Mouse (Mus musculus): ENCODE data around the gene Kif26a. TPM values are rescaled to one million over a fixed set of nuclear protein-coding genes. Genes with fewer than 3 reads are reported as not detected.

Gene Kif26a
- polyA plus RNA-seq, 1 experiment from 2014 or later = 5.1 TPM

DNA sequence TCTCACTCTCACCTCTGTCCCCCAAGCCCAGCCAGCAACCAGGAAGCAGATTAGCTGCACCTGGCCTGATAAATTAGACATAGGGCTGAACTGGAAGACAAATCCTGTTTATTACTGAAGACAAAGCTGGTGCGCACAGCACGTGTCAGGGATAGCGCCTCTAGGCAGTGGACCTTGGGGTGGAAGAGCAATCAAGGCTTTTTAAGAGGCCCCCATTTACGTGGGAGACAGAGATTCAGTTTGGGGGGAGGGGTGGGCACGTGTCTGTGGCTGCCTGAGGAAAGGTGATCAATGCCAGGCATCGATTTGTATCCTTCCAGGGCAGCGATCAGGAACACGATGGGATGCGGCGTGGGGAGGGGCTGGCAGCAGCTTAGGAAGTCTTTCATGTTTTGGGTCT is 83.1 kb downstream of the Kif26a start:
- Histone ChIP-seq H3K4me1 (peaks cover 23% of the 10 kb centered on the region), H3K4me3 (no peak overlapping the region)
- 64% methylated on average over 10 of the region's 10 CpGs for WGBS

DNA sequence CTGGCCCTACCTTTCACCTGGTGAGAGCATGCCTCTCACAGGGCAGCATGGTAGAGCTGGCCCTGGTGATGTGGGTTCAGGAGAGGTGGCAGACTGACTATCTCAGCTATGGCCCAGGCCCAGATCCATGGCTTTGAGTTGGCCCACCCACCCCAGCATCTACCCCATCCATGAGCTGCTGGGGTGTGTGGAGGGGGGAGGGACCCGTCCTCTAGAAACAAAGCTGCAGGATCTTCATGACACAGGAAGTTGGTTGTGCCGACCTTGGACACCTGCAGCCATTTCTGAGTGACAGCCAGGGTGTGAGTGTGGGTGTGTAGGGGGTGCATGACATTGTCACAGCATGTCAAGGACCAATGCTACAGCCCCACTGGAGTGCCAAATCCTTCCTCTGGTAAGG is 84.2 kb downstream of the Kif26a start:
- peaks cover 22% of the 10 kb centered on the region for H3K4me1 ChIP-seq
- H3K4me3 ChIP-seq = no peak overlapping the region
- H3K36me3 ChIP-seq = no peaks in the 10 kb centered on the region
- H3K27ac ChIP-seq = no peak overlapping the region
- no peak overlapping the region for H3K4me2 ChIP-seq (replicated peaks)
- H3K9ac ChIP-seq = no peak overlapping the region
- H3K9me3 ChIP-seq (replicated peaks) = no peaks in the 10 kb centered on the region
- 60% methylated on average over 2 of the region's 2 CpGs for WGBS
- no peak for ATAC-seq (ENCODE audit: low FRiP score)
- peaks cover 9% of the 10 kb centered on the region; the same call in 1 of the 2 replicates for H3K27me3 ChIP-seq

More for the DNA sequence above, 83.1 kb downstream of the Kif26a start:
- H3K27ac ChIP-seq = peak overlapping the region; percentile 66; the same call in 1 of the 2 replicates
- H3K27me3 ChIP-seq = peaks cover 9% of the 10 kb centered on the region; the same call in 1 of the 2 replicates
- no peak overlapping the region for H3K4me2 ChIP-seq (replicated peaks)
- no peak for ATAC-seq (ENCODE audit: low FRiP score)
- no peaks in the 10 kb centered on the region for H3K9me3 ChIP-seq (replicated peaks)
- no peak overlapping the region for H3K9ac ChIP-seq
- no peaks in the 10 kb centered on the region for H3K36me3 ChIP-seq

MicroRNAs encoded within 50 kb of the gene (microRNA counts, 519-probe panel; counts per million panel counts)
- 930 counts per million, percentile 58 among the panel's probes with 10 or more counts for microRNA mmu-miR-203

Small RNAs within 50 kb of the gene (microRNA-seq; reads per million reads assigned to microRNA genes)
- gene Mir203 = 2,322 reads per million, percentile 84 among the genes with 10 or more reads in this experiment
- not detected for gene Mir3073a
- not detected for gene Mir3073b

Other genes with a start within 250 kb of the Kif26a start
- 18.5 and 21.4 TPM in 2 replicates for gene Ppp1r13b, start 238.1 kb upstream of the Kif26a start, polyA plus RNA-seq (2016; fragmentation: Nextera tagmentation; extraction: Ambion mirVana)
- gene Atp5mpl, start 179.2 kb upstream of the Kif26a start, polyA plus RNA-seq (2016; fragmentation: Nextera tagmentation; extraction: Ambion mirVana) = 524 and 615 TPM in 2 replicates
- 0.36 and 0.63 TPM in 2 replicates for gene Tdrd9, start 174.6 kb upstream of the Kif26a start, polyA plus RNA-seq (2016; fragmentation: Nextera tagmentation; extraction: Ambion mirVana)
- not detected in 2 replicates for gene Rd3l, start 164.9 kb upstream of the Kif26a start, polyA plus RNA-seq (2016; fragmentation: Nextera tagmentation; extraction: Ambion mirVana)
- 0.66 and 1.2 TPM in 2 replicates for gene Aspg, start 39.5 kb upstream of the Kif26a start, polyA plus RNA-seq (2016; fragmentation: Nextera tagmentation; extraction: Ambion mirVana)

All from hindbrain, embryonic 12.5 days (tissue).